Mouse (Mus musculus): ENCODE measurements at regions not wholly inside any gene's neighbourhood (a gene's known extent, or its start where the extent isn't known, plus 50 kb on each side); places are given as distances from the start of the nearest gene placed in this dataset.

- no peak for TF ChIP-seq TCF12 (IDR thresholded peaks at IDR 0.05; ENCODE audit: insufficient read depth, poor library complexity, severe bottlenecking)
- no peak for TF ChIP-seq POLR2A (IDR thresholded peaks at IDR 0.05; ENCODE audit: insufficient read length, low read depth)
- no peak for TF ChIP-seq POLR2AphosphoS2 (IDR thresholded peaks at IDR 0.05; ENCODE audit: insufficient read length, low read depth)
- no peak for TF ChIP-seq E2F4 (IDR thresholded peaks at IDR 0.05; ENCODE audit: insufficient read depth)
- no peak for TF ChIP-seq SRF (IDR thresholded peaks at IDR 0.05; ENCODE audit: control insufficient read depth, insufficient read length, low read depth)
- no peak for TF ChIP-seq MAX (IDR thresholded peaks at IDR 0.05; ENCODE audit: low read depth)
- TF ChIP-seq USF1 (IDR thresholded peaks at IDR 0.05; ENCODE audit: low read depth): no peak
- TF ChIP-seq MYOG (IDR thresholded peaks at IDR 0.05; ENCODE audit: control insufficient read depth in 1 of 3, insufficient read depth in 1 of 3, insufficient read length in 2 of 3, low read depth in 2 of 3): no peak
- TF ChIP-seq CEBPB (IDR thresholded peaks at IDR 0.05; ENCODE audit: insufficient read depth, poor library complexity, severe bottlenecking): no peak
- no peak for TF ChIP-seq MYOD1 (IDR thresholded peaks at IDR 0.05; ENCODE audit: control insufficient read depth in 1 of 3, insufficient read length in 2 of 3, low read depth in 2 of 3)
- no peak for TF ChIP-seq REST (IDR thresholded peaks at IDR 0.05; ENCODE audit: insufficient read depth, insufficient read length)
- TF ChIP-seq TCF3 (IDR thresholded peaks at IDR 0.05; ENCODE audit: insufficient read length, low read depth): no peak
These were observed 990.6 kb downstream of the Diaph3 start for GRCm38 (mm10) chr14:86150329-86150866.

Data from myocyte (in vitro differentiated cells).